Mouse (Mus musculus): Measurements from ENCODE around the gene Crxos.
"Not testable (repeated sequence)": the region's sequence is repeated elsewhere in the genome, so short reads cannot be mapped to it uniquely, and the experiment has no call there.

Crxos gene

DNA sequence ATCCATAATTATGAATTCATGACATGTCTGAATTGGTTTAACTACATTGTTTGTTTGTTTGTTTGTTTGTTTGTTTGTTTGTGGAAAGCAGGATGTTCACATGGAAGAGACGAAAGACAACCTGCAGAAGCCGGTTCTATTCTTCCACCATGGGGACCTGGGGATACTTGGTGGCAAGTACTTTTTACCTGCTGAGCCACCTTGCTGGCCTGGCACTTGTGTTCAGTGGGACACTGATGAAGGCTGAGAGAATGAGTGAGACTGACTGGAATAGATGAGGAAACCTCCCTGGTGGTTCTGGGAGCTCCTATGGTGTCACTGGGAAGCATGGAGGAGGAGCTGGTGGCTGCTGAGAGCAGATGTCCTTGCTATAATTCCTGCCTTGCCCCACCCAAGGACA, at the start of gene Crxos:
Gene Crxos, plus strand, starts transcription at position 301 of the 400 bp plus-strand sequence.
- DNase-seq (ENCODE audit: low spot score in 2 of 2), result no peak

DNA sequence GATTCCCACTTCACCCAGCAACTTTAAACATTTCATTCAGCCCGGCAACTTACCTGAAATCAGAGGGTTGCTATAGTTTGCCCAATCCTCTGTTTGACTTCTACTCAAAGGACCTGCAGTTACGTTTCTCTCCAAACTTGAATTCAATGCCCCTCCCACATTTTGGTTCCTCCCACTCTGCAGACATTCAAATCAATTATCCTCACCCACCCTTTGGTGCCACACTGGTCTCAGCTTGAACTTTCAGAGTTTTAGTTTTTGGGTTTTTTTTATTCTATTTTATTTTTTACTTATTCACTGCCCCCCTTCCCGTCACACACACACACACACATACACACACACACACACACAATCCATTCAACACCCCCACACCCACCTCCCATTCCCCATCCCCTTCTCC, 42.8 kb upstream of the Crxos start, which contains the start of gene Obox6:
Gene Obox6, minus strand, starts transcription at position 101 of the 400 bp plus-strand sequence.
- DNase-seq (ENCODE audit: low spot score in 2 of 2), result no peak

DNA sequence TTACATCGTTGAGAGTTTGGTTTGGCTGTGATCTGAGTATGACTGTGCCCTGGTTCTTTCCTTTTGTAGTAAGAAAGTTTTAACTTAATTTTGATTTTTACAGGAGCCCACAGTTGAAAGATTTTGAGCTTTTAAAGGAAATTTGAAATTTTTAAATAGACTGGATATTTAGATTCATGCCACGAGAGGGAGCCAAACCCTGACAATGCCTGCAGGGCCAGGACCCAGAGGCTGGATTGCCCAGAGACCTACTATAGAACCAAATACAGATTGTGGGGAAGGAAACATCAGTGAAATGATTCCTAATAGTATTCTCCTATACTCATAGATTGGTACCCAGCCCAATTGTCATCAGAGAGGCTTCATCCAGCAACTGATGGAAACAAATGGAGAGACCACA, 22.8 kb upstream of the Crxos start:
- no peak for DNase-seq (ENCODE audit: low spot score in 2 of 2)

DNA sequence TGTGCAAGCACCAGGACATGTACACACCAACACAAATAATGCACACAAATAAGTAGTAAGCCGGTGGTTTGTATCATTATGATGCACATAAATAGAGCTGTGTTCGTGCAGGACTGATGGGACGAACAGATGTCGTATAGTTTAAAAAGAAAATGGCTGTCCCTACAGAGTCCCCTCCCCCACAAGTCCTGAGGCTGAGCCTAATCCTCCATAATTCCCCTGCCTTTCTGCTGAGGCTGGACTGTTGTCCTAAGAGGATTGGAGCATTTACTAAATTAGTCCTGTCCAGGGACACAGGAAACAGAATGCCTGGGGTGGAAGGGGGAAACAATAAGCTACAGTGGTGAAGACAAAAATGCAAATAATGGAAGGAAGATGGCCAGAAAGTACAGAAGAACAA, 18.3 kb upstream of the Crxos start:
- no peak for DNase-seq (ENCODE audit: low spot score in 2 of 2)

DNA sequence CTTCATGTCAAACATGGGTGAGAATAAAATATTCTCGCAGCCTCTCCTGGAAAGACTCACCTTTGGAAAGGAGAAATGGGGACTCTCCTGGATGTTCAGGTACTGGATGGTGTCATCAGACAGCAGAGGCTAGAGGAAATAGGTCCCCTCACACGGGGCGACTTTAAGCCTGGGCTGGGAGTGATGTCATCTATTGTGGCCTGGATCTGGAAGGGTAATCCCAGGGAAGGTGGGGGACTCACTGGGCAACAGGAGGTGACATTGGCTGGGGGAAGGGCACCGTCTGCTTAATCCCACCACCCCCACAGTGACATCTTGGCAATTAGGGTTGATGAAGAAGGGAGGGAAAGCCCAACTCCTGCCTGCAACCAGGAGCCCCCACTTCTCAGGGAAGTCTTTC, 2.7 kb upstream of the Crxos start, which contains the start of gene Crx:
Gene Crx, minus strand, starts transcription at position 213 of the 400 bp plus-strand sequence.
- no peak for DNase-seq (ENCODE audit: low spot score in 2 of 2)

DNA sequence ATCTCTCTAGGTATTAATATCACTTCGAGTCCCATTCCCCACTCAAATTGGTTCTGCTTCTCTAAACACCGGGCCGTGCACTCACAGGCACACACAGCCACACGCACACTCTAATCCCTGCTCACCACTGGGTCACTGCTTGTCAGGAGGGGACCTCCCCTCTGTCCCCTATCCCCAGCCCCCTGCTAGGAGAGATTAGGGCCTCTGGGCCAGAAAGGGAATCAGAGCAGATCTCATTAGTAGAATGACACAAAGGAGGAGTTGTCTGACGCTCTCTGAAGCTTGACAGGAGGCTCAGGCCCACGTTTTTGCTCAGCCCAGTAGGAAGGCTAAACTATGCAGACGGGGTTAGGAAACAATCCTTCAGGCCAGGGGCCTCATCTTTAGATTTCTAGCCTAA, 1.0 kb upstream of the Crxos start:
- DNase-seq (ENCODE audit: low spot score in 2 of 2), result no peak

DNA sequence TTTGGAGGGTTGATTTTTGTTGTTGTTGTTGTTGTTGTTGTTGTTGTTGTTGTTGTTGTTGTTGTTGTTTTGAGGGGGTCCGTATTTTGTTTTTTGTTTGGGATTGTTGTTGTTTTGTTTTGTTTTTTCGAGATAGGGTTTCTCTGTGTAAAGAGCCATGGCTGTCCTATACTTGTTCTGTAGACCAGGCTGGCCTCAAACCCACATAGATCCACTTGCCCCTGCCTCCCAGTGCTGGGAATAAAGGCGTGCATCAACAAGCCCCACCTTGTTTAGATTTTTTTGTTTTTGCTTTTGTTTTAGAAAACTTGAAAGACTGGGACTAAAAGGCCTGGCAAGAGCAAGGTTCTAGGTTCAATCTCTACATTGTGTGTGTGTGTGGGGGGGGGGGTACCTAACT, 586 bp upstream of the Crxos start:
- no peak for DNase-seq (ENCODE audit: low spot score in 2 of 2)

DNA sequence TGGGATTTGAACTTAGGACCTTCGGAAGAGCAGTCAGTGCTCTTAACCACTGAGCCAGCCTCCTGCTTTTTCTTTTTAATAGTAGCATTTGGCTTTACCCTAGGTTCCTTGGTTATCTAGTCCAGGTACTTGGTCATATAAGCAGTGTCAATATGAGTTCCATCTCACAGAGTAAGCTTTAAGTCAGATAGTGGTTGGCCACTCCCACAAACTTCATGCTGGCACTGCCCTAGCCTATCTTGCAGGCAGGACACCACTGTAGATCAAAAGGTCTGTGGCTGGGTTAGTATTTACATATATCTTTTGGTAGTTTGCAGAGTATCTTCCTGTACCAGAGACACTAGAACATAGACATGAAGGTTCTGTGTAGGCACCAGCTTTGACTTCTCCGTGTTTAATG, 1.7 kb downstream of the Crxos start:
- no peak for DNase-seq (ENCODE audit: low spot score in 2 of 2)

DNA sequence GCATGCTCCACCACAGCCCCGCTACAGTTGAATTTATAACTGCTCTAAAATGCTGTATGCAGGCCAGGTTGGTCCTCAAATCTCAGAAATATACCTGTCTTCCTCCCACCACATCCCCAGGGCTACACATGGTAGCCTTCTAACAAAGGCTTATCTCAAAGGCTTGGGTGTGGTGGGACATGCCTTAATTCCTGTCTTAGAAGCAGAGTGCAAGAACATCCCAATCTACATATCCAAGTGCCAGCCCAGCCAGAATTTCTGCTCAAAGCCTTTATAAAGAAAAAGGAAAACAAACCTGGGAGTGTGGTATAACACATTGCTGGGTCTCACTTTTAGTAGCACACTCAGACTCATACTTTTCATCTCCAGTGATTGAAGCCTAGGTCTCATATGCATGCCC, 11.8 kb downstream of the Crxos start:
- no peak for DNase-seq (ENCODE audit: low spot score in 2 of 2)

DNA sequence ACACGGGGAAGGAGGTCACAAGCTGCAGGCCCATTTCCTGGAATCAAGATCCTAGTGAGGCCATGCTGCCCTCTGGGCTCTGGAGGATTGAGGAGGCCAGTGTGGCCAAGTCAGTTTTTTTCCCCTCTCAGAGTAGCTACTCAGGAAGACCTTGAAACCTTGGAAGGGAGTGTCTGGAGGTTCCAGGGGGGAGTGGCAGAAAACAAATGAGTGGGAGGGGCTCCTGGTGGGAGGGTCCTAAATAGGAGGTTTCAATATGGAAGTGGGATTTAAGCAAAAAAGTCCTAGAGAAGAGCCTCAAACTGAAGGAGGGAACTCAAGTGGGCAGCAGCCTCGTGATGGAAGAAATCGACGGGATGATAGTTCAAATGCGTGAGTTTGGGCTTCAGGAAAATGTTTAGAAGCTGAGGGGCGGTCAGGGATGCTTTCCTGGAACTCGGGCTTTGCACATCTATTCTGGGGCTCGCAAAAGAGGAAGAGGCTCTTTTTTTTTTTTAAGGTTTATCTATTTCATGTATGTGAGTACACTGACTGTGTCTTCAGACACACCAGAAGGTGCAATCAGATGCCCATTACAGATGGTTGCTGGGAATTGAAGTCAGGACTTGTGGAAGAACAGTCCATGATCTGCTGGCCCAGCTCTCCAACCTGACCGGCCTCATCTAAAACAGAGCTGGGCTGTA, 19.1 kb downstream of the Crxos start:
- no peak for DNase-seq (ENCODE audit: low spot score in 2 of 2)

DNA sequence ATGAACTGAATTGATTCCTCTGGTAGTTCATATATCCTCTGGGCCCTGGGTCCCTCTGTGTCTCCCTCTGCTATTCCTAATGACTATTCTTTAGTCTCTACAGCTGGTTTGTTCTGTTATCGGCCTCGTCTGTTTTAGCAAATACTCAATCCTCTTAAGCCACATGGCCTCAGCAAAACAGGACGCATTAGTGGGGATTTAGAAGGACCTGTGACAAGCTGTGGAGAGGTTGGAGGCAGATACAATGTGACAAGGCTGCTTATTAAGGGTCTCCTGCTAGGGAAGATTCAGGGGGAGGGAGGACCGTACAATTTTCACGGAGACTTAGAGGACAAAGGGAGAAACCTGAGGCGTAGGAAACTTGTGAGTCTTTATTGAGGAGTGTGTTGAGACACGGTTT, 23.4 kb downstream of the Crxos start:
- no peak for DNase-seq (ENCODE audit: low spot score in 2 of 2)

DNA sequence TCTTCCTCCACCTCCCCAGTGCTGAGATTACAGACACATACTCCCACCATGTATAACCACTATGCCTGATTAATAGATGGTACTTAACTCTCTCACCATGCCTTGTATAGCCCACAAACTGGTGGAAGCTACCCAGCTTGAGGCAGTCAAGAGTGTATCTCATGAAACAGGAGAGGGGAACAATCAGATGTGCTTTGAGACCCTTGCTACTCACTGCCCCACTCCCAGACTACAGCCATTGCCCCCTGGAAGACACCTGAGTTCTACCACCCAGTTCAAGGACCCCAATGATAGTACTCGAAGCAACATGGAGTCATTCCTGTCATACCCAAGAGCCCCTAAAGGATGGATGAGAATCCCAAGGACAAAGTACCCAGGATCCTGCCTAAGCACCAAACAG, 24.2 kb downstream of the Crxos start:
- no peak for DNase-seq (ENCODE audit: low spot score in 2 of 2)

DNA sequence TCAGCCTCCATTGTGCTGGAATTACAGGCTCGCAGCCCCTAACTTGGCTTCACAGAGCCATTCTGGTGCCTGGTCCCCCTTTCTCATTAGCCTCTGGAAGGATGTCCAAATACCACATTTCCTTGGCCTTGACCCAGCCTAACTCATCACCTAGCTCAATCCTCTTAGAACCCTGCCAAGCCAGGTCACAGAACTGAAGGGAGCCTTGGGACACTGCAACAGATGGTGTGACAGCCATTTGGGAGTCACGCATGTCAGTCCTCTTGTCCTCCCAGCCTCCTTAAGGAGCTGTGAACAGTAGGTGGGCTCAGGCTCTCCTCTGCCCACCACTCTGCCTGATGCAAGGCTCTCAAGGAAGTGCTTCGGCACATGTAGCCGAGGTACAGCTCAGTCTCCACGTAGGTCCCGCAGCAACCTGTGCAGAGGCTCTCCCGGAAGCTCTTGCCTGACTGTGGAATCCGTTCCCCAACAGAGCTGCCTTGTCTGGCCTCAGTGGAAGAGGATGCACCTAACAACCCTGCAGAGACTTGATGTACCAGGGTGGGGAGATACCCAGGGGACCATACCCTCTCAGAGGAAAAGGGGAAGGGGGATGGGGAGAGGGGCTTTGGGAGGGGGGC, 25.7 kb downstream of the Crxos start:
- DNase-seq (ENCODE audit: low spot score in 2 of 2), result no peak

DNA sequence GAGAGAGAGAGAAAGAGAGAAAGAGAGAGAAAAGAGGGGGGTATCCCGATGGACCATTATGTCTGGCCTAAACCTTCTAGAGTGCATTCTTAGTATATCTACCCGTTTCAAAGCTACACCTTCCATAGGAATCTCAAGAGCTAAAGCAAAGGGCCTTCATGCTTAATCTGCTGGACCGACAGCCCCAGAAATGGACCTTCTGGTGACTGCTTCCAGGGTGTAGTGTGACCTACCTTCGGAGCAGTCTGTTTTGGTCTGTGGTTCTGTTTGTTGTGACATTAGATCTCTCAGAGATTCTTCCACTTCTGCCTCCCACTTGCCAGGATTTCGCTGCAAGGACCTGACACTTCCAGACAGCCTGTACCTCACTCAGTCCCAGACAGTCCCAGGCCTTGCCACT, 28.1 kb downstream of the Crxos start:
- DNase-seq (ENCODE audit: low spot score in 2 of 2), result no peak

DNA sequence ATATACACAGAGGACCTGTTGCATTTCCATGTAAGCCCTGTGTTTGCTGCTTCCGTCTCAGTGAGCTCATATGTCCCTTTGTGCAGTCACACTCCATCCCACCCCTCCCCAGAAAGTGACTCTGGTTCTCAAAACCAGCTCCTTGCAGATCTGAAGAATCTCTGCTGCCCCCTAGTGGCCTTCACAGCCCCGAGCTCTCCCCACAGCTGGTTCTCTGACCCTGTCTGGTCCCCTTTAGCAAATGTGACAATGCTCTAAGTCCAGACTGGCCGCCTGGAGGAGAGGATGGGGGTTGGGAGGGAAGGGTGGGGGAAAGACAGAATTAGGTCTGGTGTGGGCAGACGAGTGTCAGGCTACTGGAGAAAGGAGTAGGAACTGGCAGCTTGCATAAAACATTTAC, 29.8 kb downstream of the Crxos start:
- peak; percentile 44 to 81 for DNase-seq (ENCODE audit: low spot score in 2 of 2)

DNA sequence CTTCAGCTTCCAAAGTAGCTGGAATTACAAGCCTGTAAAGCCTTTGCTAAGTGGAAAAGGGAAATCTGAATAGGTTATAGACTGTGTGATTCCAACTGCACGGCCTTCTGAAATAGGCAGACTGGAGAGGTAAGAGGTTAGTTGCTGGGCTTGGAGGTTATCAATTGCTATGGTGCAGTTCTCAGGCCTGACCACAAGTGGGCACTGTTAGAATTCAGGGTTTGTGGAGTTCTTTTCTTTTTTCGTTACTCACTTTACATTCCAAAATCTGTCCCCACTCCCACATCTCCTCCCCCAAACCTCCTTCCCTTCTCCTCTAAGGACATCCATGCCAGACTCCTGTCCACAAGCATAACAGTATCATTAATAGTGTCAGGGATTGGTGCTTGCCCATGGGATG, 31.8 kb downstream of the Crxos start:
- peak; percentile 35 to 67 for DNase-seq (ENCODE audit: low spot score in 2 of 2)

DNA sequence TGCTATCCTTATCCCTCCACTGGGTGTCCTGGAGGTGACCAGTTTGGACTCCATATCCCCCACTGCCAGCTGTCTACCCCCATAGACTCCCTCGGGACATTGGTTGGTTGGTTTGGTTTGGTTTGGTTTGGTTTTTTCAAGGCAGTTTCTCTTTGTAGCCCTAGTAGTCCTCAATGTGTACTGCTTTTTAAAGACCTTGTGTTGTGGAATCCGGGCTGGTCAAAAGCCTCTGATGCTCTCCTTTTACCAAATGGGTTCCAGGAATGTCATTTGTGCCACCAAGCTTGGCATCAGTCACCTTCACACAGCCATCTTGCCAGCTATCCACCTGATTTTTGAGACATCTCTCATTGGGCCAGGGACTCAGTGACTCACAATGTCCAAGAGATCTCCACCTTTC, 32.3 kb downstream of the Crxos start:
- DNase-seq (ENCODE audit: low spot score in 2 of 2), result no peak

DNA sequence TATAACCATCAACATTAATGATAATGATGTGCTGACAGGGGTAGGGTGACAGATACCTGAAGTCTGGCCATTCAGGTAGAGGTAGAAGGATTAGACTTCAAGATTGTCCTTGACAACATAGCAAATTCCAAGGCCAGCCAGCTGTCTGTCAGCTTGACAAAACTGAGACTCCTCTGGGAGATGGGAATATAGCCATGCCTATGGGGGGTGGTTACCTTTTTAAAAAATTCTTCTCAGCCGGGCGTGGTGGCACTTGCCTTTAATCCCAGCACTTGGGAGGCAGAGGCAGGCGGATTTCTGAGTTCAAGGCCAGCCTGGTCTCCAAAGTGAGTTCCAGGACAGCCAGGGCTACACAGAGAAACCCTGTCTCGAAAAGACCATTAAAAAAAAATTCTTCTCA, 33.3 kb downstream of the Crxos start:
- DNase-seq (ENCODE audit: low spot score in 2 of 2), result not testable (repeated sequence)

DNA sequence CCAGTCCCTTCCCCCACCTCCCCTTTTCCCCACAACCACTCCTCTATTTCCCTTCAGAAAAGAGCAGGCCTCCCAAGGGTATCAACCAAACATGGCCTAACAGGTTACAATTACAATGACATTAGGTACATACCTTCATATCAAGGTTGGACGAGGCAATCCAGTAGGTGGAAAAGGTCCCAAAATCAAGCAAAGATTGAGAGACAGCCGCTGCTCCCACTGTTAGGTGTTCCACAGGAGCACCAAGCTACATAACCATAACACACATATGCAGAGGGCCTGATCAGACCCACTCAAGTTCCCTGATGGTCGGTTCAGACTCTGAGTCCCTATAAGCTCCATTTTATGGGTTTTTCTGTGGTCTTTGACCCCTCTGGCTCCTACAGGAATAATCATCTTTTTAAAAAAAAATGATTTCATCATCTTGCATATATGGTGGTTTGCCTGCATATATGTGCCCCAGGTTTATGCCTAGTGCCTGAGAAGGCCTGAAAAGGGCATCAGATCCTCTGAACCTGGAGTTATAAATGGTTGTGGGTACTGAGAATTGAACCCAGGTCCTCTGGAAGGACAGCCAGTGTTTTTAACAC, 33.8 kb downstream of the Crxos start:
- no peak for DNase-seq (ENCODE audit: low spot score in 2 of 2)

DNA sequence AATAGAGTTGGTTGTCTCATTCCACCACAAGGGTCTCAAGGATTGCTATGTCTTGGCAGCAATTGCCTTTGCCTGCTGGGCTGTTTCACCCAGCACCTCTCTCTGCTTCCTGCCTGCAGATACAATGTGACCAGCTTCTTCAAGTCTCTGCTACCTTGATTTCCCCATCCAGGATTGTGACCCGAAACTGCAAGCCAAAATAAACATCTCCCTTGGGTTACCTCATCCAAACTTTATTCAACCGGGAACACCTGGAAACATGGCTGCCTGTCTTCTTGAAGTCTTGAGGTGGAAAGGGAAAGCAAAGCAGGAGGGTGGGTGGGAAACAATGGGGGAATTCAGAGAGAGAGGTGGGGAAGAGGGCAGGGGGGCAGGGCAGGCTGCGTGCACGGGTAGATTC, 34.6 kb downstream of the Crxos start:
- no peak for DNase-seq (ENCODE audit: low spot score in 2 of 2)

DNA sequence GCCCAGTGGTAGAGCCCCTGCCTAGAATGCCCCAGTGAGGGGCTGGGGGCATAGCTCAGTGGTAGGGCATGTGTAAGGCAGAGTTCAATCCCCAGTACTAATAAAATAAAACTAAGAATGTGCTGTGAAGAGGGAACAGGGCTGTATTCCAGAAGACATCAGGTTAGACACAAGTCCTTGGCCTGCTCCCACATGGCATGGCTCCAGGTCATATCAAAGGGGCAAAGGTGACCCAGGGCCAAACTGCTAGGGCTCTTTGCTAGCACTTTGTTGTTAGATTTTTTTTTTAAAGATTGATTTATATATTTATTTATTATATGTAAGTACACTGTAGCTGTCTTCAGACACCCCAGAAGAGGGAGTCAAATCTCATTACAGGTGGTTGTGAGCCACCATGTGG, 36.0 kb downstream of the Crxos start:
- no peak for DNase-seq (ENCODE audit: low spot score in 2 of 2)

DNA sequence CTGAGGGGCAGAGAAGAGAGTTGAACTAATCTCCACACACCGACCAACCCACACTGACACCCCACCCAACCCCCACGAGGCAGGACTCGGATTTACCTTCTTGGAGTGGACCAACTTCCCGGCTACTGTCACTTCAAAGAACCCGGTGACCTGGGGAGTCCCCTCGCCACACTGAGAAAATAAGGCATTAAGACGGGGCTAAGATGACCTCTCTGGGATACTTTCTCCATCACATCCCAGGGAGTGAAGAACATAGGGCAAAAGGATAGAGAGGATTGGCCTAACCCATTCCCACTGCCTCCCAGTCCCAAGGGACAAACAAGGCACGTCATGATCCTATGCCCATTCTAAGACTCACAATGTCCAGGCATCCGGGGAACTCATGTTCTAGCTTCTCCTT, 37.5 kb downstream of the Crxos start:
- no peak for DNase-seq (ENCODE audit: low spot score in 2 of 2)

DNA sequence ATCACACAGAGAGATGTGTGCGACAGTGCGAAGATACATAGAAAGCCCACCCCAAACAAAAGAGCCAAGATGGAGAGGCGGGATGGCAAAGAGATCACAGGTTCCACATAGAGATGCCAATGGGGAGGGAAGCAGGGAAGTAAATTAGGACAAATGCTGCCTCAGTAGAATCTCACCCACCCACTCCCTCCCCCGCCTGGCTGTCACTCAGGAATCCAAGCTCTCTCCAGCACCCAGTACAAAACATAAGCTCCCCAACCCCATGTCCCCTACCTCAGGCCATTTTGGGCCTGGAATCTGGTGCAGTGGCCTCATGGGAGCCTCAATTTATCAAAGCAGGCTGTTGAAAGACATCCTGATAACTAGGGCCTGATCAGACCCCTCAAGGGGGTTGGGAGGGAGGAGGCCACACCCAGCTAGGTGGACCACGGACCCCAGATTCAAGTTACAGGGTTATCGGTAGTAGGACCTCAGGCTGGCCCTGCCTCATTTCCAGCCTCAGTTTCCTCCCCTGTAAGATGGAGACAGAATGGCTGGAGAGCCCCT, 38.3 kb downstream of the Crxos start:
- no peak for DNase-seq (ENCODE audit: low spot score in 2 of 2)

All from spleen, postnatal 10 days (tissue).